Mouse (Mus musculus) CD8-positive naive resting alpha-beta T cell, adult 2 months (primary cell): Measurements from ENCODE around the gene Itpkb.

Experiments used
- DNase-seq, 2 experiments: peaks; one replicate each; pipeline ENCODE4 v3.0.0; 2022; ENCODE audit warnings: low read depth in 2 of 2, low spot score in 2 of 2

Itpkb gene

DNA sequence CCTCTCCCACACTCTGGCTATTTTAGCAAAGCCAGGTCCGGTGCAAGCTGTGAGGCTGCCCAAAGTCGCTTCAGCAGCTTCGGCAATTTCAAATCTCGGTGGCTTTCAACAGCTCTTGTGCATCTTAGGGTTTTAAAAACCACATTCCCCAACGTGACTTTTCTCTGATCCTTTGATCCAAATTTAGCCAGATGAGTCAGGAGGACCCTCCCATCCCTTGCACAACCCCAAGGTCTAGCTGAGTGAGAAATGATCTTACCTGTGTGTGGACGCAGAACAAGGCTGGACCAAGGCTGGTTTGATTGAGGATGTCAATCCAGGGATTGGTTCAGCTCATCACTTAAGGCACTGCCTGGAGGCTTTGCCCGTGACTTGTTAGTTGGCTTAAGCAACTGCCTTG lies 80.0 kb downstream of the Itpkb start:
- DNase-seq = no peak

DNA sequence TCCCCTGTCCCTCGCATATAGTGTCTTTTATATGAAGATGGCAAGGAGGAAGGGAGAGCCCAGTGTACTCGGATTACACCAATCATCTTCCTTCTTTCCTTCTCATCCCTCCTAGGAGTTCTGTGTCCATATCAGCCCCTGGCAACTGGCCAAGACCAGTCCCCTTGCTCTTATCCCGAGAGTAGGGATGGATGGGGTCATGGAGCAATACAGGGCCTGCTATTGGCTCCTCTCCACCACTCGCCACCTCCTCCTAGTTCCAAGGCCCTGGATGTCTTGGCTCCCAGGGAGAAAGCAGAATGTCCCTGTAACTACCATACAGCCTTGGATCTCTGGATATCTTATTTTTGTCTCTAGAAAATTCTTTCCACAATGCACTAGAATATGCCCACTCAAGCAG lies 84.8 kb downstream of the Itpkb start:
- no peak for DNase-seq

DNA sequence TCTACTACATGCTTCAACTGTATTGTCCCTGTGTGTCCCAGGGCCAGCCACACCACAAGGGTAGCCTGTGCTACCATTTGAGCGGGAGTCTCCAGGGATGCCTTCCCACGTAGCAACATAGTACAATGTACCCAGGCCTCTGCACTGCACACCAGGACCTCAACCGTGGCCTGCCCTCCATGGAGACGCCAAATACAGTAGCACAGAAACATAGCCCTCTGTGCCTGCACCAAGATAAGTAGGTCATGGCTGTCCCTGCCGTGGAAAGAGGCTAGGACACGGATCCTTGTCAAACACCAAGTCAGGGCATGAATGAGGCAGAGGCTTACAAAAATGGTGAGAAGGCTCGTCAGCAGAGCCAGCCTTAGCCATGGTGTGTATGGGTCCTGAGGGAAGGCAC lies 85.6 kb downstream of the Itpkb start:
- DNase-seq = no peak

DNA sequence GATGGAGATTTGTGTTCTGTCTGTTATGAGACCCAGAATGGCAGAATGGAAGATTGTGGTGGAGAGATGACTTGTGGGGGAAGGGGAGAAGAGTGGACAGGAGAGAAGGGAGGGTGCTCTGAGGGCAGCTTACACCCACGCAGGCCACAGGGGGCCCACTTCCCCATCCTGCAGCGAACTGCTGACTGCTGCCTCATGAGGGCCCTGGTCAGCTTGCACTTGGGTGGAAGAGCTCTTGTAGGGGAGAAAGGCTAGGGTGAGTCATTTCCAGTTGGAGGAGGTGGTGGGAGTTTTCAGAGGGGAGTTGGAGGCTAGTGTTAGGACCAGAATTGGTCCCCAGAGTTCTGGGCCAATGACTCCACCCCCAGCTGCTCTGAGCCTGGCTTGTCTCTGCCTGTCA lies 86.8 kb downstream of the Itpkb start:
- DNase-seq = no peak

DNA sequence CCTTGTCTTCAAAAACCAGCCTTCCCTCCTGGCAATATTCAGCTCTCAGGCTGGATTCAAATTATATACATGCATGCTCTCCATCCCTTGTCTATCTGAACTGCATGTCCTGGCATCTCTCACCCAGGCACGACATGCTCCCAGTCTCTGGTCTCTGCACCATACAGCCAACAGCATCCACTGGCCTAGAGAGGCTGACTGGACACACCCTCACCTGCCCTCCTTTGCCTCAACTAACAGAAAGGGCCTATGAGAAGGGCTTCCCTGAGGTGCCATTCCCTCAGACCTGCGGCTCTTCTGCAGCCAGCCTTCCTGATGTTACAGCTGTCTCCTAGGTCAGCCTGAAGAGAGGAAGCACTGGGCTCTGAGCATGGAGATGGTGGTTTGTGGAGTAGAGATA lies 88.8 kb downstream of the Itpkb start:
- DNase-seq = no peak

DNA sequence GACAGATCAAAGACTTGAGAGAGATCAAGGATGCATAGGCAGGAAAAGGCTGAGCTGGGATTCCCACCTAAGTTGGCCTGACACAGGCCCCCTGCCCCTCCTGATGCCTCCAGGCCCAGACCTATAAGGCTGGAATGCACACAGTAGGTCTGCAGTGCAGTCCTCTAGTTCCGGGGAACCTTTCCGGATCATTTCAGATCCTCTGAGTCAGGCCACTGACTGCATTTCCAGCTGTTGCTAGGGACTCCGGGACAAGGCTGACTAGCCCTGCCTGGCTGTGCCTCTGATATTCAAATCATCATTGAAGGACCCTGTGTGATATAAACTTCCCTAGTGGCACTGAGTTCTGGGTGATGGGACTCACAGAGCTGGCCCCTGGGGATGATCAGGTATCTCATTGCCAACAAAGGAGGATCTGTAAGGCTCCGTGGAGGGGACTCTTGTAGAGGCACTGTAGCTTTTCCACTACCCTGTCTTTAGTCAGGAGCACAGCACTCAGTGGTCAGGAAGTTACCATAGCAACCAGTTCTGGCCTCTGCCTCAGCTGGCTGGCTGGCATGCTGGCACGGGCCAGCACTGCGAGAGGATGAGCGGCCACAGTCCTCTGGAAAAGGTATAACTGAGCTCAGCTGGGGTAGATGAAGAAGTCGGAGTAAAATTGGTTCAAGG lies 90.3 kb downstream of the Itpkb start:
- no peak for DNase-seq

DNA sequence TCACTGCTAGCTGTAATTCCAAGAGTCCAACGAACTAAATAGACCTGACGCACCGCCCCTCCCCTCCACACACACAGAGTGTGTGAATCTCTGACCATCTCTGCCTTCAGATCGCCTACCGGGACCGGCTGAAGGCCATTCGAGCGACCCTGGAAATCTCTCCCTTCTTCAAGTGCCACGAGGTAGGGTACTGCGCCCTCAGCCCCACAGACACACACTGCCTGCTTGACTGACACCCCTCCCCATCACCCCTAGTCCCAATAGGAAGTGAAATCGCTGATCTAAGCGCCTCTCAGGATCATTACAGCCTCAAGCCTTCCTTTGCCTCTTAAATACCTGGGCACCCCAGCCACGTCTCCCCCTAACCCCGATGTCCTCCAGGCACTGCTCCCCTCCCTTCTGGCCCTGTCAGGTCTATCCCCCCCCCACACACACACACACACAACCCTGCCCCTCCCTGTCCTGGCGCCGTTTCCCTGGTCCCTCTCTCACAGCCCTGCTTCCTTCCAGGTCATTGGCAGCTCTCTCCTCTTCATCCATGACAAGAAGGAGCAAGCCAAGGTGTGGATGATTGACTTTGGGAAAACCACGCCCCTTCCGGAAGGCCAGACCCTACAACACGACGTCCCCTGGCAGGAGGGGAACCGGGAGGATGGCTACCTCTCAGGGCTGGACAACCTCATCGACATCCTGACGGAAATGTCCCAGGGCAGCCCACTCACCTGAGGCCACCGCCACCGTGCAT lies 91.1 kb downstream of the Itpkb start:
- DNase-seq = no peak

DNA sequence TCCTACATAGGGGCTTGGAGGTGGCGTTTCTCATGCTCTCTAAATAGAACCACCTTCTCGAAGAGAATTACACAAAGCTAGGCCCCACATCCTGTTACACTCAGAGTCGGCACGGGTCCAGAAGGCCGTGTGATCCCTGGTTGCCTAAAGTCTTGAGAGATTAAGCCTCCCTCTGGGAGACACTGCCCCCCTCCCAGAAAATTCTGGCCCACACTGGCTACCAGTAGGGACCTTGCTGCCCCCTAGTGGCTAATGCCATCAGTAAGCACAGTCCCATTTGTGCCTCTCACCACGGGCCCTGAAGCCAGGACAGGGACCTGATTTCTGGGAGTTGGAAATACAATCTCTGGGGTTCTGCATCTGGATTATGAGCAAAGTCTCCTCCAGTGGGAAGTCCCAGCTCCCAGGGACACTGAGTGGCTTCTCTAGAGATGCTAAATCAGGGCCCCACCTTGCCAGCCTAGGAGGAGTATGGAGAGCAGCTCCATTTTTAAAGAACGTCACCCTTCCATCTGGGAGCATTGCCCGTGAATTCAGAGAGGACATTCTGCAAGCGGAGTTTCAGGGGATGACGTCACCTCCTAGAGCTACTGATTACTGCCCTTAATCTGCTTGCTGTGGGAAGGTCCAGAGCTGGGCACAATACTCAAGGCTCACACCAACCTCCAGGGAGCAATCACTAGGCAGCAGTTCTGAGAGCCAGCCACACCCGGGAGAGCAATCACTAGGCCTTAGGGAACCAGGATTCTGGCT lies 92.0 kb downstream of the Itpkb start:
- peak; percentile 58 to 61 for DNase-seq

DNA sequence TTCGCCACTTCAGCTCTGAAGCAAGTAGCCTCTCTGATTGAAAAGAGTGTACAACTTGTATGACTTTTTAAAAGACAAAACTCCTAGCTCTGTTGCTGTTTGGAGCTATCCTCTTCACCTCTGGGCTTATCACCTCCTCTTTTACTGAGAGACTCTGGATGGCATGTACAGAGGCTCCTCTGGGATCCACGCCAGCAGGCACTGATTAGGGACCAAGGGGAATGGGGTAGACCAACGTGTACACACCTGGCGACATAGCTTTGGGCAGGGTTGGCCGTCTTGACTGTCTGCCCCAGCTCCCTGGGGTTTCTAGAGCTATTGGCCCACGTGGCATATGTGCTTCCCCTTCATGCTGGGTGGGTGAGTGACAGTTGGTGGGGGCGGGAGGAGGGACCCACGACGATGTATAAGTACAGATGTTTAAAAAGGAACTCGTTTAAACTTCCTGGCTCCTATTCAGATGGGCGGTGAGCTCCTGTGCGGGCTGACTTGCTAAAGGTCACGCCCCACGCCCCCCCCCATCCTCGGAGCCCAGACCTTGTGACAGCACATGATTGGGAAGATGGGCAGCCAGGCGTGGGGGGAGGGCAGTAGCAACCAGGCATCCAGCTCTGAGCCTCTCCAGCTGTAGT lies 92.8 kb downstream of the Itpkb start:
- DNase-seq = no peak

DNA sequence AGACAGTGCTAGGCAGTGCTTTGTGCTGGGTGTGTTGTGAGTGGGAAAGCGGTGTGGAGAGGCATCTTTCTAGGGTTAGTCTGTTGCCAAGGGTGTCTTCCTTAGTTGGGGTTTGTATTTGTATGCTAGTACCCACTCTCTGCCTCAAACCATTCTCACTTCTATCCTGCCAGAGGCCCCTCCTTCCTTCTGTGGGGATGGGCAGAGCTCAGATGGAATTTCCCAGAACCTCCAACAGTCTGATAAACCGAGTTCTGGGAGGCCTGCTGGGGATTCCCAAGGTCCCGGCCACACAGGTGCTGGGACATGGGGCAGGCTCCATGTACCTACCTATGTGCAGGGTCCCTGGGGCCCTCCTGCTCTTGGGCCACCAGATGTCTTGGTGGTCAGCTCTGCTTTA lies 93.6 kb downstream of the Itpkb start:
- no peak for DNase-seq

DNA sequence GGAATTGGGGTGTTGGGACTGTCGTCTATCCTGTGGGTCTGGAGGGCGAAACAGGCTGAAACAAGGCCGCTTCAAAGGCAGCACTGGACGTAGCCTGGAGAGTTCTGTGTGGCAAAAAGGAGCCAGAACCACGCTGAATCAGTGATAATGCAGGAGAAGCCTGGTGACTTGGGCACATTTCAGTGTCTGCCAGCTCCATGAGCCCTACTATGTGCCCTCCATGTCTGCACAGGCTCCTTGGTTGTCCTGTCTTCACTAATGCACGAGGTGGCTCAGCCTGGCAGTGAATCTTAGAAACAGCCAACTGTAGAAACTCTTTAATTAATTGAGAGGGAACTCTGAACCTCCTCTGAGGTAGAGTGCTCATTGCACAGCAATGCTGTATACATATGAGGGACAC lies 96.1 kb downstream of the Itpkb start:
- DNase-seq = no peak

DNA sequence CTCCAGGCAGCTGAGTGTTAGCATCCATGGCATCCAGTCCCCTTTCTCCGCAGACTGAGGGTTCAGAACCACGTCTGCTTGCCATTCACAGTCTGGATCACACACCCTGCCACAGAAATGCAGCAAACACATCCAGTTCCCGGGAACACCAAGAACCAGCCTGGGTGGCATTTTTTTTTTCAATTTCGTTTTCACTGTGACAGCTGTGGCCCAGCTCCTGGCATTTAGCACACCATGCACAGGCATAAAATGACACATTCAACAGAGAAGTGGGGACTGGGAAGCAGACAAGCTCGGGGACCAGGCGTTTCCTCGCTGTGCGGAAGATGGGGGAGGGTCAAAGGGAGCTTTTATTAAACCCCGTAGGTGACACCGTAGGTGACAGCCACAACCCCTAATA lies 97.4 kb downstream of the Itpkb start:
- no peak for DNase-seq

DNA sequence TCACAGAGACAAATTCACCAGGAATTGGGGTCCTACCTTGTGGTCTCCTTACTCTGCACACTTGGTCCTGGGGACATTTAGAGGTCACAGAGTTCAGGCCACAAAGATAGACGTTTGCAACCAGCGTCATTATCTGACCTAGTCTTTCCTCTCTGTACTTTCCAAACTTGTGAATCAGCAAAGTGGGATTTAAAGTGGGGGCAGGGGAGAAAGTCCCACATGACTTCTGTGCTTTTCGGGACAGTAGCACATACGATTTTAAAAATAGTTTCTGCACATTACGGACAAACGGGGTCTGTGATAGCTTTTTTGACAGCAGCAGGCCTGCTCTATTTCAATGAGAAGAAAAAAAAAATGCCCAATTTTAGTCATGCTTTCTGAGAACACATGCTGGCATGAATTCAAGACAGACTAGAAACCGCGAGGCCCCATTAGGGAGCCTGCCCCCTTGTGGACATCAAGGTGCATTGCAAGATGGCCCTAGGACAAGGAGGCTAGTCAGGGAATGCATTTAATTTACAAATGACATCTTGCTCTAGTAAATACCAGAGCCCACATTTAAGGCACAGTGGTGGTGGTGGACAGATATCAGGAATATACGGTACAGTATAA lies 97.9 kb downstream of the Itpkb start:
- peak; percentile 59 to 73 for DNase-seq

DNA sequence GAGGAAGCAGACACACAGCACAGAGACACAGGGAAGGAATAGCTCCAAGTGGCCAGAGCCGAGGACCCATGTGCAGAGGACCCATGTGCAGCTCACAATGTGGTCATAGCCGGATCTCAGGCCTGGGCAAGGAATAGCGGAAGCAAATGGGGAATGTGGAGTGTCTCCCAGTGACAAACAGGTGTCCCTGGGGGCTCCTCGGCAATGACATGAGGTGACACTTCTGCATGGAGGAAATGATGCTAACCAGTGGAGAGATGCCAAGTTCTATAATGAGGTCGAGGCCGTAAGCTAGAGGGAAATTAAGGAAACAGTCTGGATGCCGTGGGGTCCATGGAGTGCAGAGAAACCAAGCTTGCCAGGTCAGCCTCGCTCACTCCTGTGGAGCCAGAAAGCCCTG lies 98.6 kb downstream of the Itpkb start:
- no peak for DNase-seq

DNA sequence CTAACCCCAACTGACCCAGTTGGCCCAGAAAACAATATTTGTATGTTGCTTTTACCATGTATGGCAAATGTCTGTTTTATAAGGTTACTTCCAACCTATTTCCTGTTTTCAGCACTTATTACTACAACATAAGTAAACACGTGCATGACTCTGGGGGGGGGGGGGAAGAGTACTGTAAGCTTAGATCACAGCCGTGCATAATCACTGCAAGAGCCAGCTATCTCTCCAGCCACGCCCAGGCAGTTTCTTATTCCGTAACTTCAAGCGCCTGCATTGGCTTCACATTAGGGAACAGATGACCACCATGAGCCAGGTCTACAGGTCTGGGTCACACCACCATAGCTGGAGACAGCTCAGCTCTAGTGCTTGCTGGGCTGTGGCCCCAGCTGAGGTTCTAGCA lies 99.5 kb downstream of the Itpkb start:
- no peak for DNase-seq

DNA sequence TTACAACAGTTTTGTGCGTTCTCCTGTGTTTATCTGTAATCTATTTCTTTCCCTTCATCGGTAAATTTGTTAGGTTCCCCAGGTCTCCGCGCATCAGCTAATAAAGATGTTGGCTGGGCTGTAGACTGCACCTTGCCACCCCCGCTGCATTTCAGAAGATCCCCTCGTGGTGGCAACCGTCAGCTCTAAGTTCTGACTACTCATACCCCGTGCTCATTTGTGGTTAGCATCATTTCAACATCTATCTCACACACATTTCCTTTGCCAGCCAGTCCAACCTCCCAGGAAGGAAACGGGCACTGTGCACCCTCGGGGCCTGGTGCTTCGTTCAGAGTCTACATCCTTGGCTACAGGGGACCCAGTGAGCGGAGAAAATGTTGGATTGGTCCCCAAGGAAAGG lies 101.5 kb downstream of the Itpkb start:
- DNase-seq = peak; percentile 59 to 79

DNA sequence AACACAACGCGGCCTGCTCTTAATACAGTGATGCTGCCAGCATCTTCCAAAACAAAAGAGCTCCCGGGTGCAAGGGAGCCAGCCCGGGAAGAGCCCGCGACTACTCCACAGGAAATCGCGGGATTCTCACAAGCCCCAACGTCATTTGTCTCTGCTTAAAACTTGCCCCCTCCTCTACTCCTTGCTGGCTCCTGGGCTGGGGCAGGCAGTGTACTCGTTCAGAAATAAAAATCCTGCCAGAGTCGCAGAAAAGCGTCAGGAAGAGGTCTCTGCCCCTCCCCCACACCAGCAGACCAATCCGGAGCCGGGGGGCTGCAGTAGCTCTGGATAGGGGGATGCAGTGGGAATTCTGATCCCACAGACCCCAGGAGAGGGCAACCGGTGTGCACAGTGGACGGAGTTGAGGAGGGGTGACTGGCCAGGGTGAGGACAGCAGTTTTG lies 102.8 kb downstream of the Itpkb start:
- DNase-seq = no peak

DNA sequence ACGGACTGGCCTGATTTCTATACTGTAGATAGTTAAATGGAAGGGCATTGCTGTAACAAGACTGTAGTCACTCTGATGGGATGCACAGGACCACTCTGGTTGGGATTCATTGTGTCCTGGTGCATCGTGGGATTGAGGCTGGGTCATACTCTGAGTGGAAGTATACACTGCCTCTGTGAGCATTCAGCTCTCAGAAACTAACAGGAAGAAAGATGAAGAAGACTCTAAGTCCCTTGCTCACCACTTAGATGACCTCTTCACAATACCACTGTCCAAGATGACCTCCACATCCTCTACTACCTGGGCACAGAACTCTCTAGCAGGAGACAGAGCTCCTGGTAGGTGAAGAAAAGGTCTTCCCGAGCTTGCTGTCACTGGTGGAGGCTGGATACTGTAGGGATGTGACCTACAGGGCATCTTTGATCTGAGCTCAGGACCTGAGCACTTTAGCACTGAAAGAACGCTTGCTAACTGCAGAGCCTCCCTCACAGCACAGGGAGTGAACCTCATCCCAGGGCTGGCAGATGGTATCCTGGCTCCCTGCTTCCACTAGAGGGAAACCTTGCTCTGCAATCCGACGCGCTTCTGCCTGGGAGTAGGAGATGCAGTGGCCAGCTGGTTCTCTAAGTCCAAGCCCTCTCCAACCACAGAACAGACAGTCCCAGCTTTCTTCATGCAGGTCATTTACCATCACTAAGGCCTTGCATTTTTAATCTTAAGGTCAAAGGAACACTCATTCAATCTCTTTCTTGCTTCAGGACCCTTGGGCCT lies 103.7 kb downstream of the Itpkb start:
- no peak for DNase-seq

DNA sequence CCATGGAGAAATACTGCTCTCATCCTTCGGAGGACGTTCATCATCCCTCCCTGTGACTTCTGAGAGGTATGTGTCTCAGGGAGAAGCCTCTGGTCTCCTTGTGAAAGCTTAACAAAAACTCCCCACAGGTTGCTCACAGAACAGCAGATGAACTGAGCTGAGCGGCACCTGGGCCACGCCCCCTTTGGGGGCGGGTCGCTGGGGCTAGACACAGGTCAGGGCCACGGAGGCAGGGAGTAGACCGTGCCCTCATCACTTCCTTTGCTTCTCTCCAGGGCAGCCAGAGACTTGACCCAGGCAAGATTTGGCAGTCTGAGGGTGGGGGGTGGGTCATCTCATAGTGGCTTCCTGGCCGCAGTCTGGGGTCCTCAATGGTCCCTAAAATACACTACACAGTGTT lies 104.6 kb downstream of the Itpkb start:
- DNase-seq = no peak

DNA sequence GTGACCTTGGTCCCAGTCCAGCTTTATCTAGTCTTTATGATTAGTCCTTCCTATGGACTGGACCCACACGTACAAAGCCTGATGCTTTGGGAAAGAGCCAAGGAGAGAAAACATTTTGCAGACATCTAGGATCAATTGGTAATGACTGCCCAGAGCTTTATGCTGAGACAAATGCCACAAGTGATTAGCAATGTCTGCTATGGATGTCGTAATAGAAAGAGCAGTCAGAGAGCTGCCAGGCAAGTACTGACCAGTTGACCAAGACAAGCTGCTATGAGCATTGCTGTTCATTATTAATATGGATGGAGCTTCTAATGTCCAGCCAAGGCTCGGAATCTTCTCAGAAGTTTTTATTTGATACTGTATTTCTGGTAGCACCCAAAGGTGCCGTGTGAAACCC lies 109.2 kb downstream of the Itpkb start:
- DNase-seq = no peak

DNA sequence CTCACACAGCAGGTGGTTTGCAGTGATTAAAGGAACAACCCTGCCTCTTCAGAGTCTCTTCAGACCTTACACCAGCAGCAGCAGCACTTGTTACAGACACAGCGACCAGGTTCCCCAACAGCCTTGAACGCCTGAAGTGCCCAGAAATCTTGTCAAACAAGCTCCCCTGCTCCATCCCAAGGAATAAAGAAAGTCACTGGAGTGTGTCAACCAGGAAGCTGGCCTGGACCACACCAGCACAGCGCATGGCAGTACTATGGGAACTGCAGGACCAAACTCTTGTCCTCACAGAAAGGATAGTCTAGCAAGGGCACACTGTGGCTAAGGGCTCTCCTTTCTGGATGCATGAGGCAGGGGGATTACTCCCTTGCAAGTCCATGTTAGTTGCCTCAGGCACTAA lies 114.1 kb downstream of the Itpkb start:
- no peak for DNase-seq
